Mouse (Mus musculus) stomach, postnatal 0 days (tissue): ENCODE data around the gene Methig1. TPM values are rescaled to one million over a fixed set of nuclear protein-coding genes. Genes with fewer than 3 reads are reported as not detected.
"Not testable (repeated sequence)": the region's sequence is repeated elsewhere in the genome, so short reads cannot be mapped to it uniquely, and the experiment has no call there.

Experiments
- ATAC-seq: fragments of 200-750 bp; cut with Nextera tagmentation; 2 replicates; pipeline ENCODE4 v1.8.0; 2017; ENCODE audit not compliant: low FRiP score, low TSS enrichment
- DNase-seq: peaks from one replicate; pipeline ENCODE4 v3.0.0-alpha.2; 2016; ENCODE audit warnings: low spot score
- H3K27ac ChIP-seq: fragments of 300-500 bp; sonication (generic); replicated peaks from 2 replicates; pipeline ENCODE4 v1.5.1; 2014; ENCODE audit warnings: mild to moderate bottlenecking, control low read depth
- H3K27me3 ChIP-seq: fragments of 300-500 bp; sonication (generic); 2 replicates; pipeline ENCODE4 v1.6.1; 2014; ENCODE audit warnings: low read length; ENCODE audit not compliant: control insufficient read depth, insufficient read depth
- H3K36me3 ChIP-seq: fragments of 300-500 bp; sonication (generic); 2 replicates; pipeline ENCODE4 v1.6.1; 2014; ENCODE audit warnings: low read length, mixed read lengths; ENCODE audit not compliant: control insufficient read depth, insufficient read depth
- H3K4me1 ChIP-seq: fragments of 300-500 bp; sonication (generic); replicated peaks from 2 replicates; pipeline ENCODE4 v1.6.1; 2014; ENCODE audit warnings: antibody characterized with exemption; ENCODE audit not compliant: control insufficient read depth, insufficient read depth
- H3K4me2 ChIP-seq: fragments of 300-500 bp; sonication (generic); replicated peaks from 2 replicates; pipeline ENCODE4 v1.6.1; 2014; ENCODE audit warnings: low read depth, mild to moderate bottlenecking, control low read depth, moderate library complexity
- H3K4me3 ChIP-seq: fragments of 300-500 bp; sonication (generic); 2 replicates; pipeline ENCODE4 v1.5.1; 2014; ENCODE audit warnings: low read depth, low read length, control low read depth
- H3K9ac ChIP-seq: fragments of 300-500 bp; sonication (generic); 2 replicates; pipeline ENCODE4 v1.6.1; 2014; ENCODE audit warnings: mild to moderate bottlenecking, low read length, control low read depth, mixed read lengths
- H3K9me3 ChIP-seq: fragments of 300-500 bp; sonication (generic); 2 replicates; pipeline ENCODE4 v1.6.1; 2016; ENCODE audit warnings: low read length; ENCODE audit not compliant: control insufficient read depth
- CTCF ChIP-seq: IDR thresholded peaks from 2 replicates; pipeline ENCODE4 v1.5.1; 2016; ENCODE audit warnings: antibody characterized with exemption, low read depth, mild to moderate bottlenecking, moderate library complexity
- EP300 ChIP-seq: optimal IDR thresholded peaks from 2 replicates; pipeline ENCODE3; 2016; ENCODE audit warnings: antibody characterized with exemption
- WGBS: fragments of 180-500 bp; shearing (Covaris S2); extraction: QIAGEN DNeasy Blood & Tissue Kit; methylation state at CpG from one replicate; pipeline ENCODE4 v1.1.7; 2014; 5-methylcytosine and 5-hydroxymethylcytosine counted together
- polyA plus RNA-seq: library from polyadenylated mRNA; unstranded; fragments of >200 nt; fragmentation: Nextera tagmentation; extraction: Ambion mirVana; gene quantifications from 2 replicates; pipeline ENCODE4 v1.2.1, GENCODE M21; 2015

Methig1 gene
- polyA plus RNA-seq: 0.17 TPM in 1 of 2 replicates, not detected in the other

DNA sequence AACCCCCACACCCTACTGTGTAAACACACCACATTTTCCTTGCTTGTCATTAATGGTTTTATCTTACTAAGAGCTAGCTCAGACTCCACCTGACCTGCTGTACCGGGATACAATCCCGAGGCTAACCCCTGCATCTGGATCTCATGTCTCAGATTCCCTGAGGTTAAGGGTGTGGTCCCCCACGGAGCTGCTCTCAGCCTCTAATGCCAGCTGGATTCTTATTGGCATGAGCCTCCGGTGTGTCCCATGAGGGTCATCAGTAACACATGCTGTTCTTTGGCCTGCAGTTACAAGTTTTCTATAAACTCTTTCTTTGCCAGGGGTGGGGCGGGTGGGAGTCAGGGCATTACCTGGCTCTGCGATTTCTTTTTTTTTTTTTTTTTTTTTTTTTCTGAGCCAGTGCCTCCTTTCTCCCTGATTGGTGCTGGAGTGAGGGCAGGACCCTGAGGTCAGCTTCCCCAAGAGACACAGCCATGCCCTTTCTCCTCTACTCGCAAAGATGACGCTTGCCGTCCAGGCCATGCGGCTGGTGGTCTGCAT, at the start of gene Methig1, which contains the start of gene Mettl7a2:
Methig1 (plus strand) TSS at position 439 of the 540 bp plus-strand sequence.
Mettl7a2 (plus strand) TSS at position 490 of the 540 bp plus-strand sequence.
- Histone ChIP-seq H3K27ac (no peak within 1 kb of the TSS), H3K4me1 (no peaks in the 10 kb centered on the region), H3K9me3 (no peaks in the 10 kb centered on the region), H3K27me3 (no peaks in the 10 kb centered on the region), H3K4me2 (no peak within 1 kb of the TSS), H3K9ac (no peak within 1 kb of the TSS), H3K4me3 (no peak within 1 kb of the TSS), H3K36me3 (no peaks in the 10 kb centered on the region)
- ATAC-seq (no peak), DNase-seq (no peak)
- 73% methylated on average over 10 of the region's 10 CpGs for WGBS
- TF ChIP-seq CTCF: no peak
- no peak for TF ChIP-seq EP300

DNA sequence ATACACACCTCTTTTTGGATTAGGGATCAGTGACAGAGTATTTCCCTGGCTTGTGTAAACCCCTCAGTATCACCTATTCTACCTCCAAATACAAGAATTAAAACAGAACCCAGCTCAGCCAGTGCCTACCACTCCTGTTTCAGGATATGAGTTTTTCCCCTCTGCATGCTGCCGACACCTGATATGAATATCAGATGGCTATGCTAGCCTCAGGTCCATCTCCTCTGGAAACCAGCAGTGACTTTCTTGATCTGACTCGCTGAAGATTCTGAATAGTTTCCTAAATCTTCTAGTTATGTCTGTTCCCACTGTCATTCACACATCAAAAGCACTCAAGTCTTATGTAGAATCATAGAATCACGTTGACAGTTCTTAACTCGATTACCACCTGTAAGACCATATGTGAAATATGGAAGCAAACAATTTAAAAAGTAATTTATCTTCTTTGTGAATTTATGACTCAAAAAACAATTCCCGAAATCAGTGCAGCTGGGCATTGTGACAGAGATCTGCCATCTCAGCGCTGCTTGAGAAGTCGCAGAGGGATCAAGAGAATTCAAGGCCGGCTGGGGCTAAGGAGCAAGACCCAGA, 49.4 kb upstream of the Methig1 start:
- H3K36me3 ChIP-seq: no peaks in the 10 kb centered on the region
- H3K4me1 ChIP-seq: peaks cover 3% of the 10 kb centered on the region; the same call in 1 of the 2 replicates
- TF ChIP-seq CTCF: no peak
- TF ChIP-seq EP300: no peak
- 32% methylated on average over 8 of the region's 8 CpGs for WGBS
- H3K9me3 ChIP-seq: no peaks in the 10 kb centered on the region
- H3K27me3 ChIP-seq: no peaks in the 10 kb centered on the region
- peak overlapping the region; percentile 80 for H3K4me2 ChIP-seq
- ATAC-seq (no peak), DNase-seq (no peak)
- H3K4me3 ChIP-seq: no peak overlapping the region
- no peak overlapping the region for H3K9ac ChIP-seq
- peak overlapping the region; percentile 95 for H3K27ac ChIP-seq

DNA sequence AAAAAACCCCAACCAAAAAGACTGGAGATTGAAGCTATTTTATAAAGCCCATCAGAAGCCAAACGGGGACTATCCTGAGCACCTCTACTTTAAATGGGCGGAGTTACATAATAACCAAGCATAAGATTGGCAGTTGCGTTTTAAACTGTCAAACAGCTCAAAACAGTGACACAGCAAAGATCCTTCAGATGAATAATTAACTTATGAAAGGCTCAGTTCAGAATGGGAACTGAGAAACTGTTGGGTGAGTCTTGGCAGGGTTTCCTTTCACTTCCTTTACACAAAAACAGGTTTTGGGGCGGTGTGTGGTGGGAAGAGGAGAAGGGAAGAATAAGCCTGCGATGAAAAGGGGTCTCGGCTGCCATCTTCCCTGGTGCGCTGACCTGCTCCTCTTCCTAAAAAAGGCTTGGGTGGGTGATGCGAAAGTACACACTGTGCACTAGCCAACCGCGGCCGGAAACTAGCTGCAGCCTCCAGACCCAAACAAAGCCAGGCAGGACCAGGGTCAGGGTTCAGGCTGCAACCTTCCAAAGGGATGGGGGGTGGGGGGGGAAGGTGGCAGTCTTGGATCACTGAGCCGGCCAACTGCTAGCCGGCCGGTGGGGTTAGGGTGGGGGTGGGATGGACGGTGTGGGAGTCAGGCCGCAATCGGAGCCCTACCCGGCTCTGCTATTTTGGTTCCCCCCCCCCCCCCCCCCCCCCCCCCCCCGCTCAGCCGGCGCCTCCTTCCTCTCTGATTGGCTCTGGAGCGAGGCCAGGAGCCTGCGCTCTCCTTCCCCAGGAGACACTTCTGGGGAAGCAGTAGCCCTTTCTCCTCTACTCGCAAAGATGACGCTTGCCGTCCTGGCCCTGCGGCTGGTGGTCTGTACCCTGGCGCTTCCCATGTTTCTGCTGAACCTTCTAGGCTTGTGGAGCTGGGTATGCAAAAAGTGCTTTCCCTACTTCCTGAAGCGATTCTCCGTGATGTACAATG, 48.6 kb upstream of the Methig1 start, which contains the start of gene Mettl7a1:
Mettl7a1 (plus strand) TSS at position 122 of the 973 bp plus-strand sequence.
- H3K27me3 ChIP-seq: no peaks in the 10 kb centered on the region
- DNase-seq (peak; percentile 80), ATAC-seq (peak; percentile 71)
- peak within 1 kb of the TSS; percentile 51 for H3K4me3 ChIP-seq
- peaks cover 3% of the 10 kb centered on the region; the same call in 1 of the 2 replicates for H3K4me1 ChIP-seq
- no peak for TF ChIP-seq CTCF
- TF ChIP-seq EP300: no peak
- H3K9ac ChIP-seq: peak within 1 kb of the TSS; percentile 73
- no peaks in the 10 kb centered on the region for H3K36me3 ChIP-seq
- peak within 1 kb of the TSS; percentile 80 for H3K4me2 ChIP-seq
- 1% methylated on average over 23 of the region's 30 CpGs for WGBS
- H3K27ac ChIP-seq: peak within 1 kb of the TSS; percentile 95
- no peaks in the 10 kb centered on the region for H3K9me3 ChIP-seq

DNA sequence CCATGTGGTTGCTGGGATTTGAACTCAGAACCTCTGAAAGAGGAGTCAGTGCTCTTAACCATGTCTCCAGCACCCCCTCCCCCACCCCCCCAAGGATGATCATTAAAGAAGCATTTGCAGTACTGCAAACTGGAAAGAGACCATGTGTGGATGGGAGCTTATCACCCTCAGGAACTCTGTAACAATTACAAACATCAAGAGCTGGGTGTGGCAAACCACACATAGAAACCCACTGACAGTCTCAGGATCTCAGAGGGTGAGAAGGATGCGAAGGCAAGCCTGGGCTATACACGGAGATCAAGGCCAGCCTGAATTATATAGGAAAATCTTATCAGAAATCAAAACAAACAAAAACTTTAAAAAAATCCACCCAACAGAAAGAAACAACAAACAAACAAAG, 46.7 kb upstream of the Methig1 start:
- Histone ChIP-seq H3K9me3 (no peaks in the 10 kb centered on the region), H3K4me2 (no peak overlapping the region), H3K27me3 (no peaks in the 10 kb centered on the region), H3K9ac (no peak overlapping the region), H3K27ac (no peak overlapping the region), H3K36me3 (no peaks in the 10 kb centered on the region), H3K4me1 (peaks cover 3% of the 10 kb centered on the region; the same call in 1 of the 2 replicates), H3K4me3 (no peak overlapping the region)
- 63% methylated on average over 2 of the region's 2 CpGs for WGBS
- ATAC-seq (no peak), DNase-seq (no peak)
- TF ChIP-seq EP300: no peak
- TF ChIP-seq CTCF: no peak

DNA sequence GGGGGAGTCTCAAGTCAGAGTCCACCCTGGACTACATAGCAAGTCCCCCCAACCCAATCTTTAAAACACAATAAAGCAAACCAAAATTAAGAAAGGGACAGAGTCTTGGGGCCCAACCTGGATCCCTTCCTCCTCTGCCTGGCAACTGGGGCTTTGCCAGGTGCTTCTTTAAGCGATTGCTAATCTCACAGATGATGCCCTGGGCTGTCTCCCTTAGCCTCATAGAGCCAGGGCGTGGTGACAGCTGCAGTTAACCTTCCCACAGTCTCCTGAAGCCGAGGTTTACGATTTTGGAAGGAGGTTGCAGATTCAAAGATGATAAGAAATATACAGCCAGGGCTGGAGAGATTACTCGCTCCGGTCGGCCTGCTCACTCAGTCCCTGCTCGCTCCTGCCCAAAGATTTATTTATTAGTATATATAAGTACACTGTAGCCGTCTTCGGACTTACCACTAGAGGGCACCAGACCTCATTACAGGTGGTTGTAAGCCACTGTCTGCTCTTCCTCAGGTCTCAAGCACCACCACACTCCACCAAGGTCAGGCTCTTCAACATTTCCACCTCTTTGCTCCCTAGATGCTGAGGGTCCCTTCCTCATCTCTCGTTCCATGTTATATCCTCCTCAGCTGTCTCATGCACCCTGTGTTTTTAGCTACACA, 45.4 kb upstream of the Methig1 start:
- H3K36me3 ChIP-seq, H3K9me3 ChIP-seq, H3K9ac ChIP-seq, H3K4me1 ChIP-seq, H3K27ac ChIP-seq, H3K27me3 ChIP-seq, H3K4me3 ChIP-seq, H3K4me2 ChIP-seq: not testable (repeated sequence)
- peak; percentile 73 for TF ChIP-seq CTCF
- peak; percentile 40 for DNase-seq
- ATAC-seq: peak; percentile 60
- 29% methylated on average over 11 of the region's 11 CpGs for WGBS
